Mouse (Mus musculus) fibroblast of lung, adult 2 months (primary cell): ENCODE measurements around the gene Zfp213.
A peak's percentile ranks its signal among the peaks of the same experiment; 100 is the strongest.
"Not testable (repeated sequence)": the region's sequence is repeated elsewhere in the genome, so short reads cannot be mapped to it uniquely, and the experiment has no call there.

Experiments
- DNase-seq: peaks from one replicate; pipeline ENCODE4 v3.0.0-alpha.2; 2011; ENCODE audit warnings: low read depth

The Zfp213 gene

GRCm38 (mm10) chr17:23563595-23564367 lies at the start of gene Zfp213:
Zfp213 (minus strand) TSS chr17:23564238.
- DNase-seq, result peak; percentile 85

- DNase-seq, result no peak
Measured at GRCm38 (mm10) chr17:23610361-23610800, 46.3 kb upstream of the Zfp213 start.

- no peak for DNase-seq
Measured at GRCm38 (mm10) chr17:23609612-23610011, 45.6 kb upstream of the Zfp213 start.

GRCm38 (mm10) chr17:23605220-23605619 lies 41.2 kb upstream of the Zfp213 start:
- no peak for DNase-seq

GRCm38 (mm10) chr17:23604394-23604793 lies 40.4 kb upstream of the Zfp213 start:
- DNase-seq, result no peak

- DNase-seq, result peak; percentile 35
Measured at GRCm38 (mm10) chr17:23603542-23603941, 39.5 kb upstream of the Zfp213 start.

GRCm38 (mm10) chr17:23603077-23603476 lies 39.0 kb upstream of the Zfp213 start:
- no peak for DNase-seq

- DNase-seq, result no peak
Measured at GRCm38 (mm10) chr17:23601836-23602585, 38.0 kb upstream of the Zfp213 start.

- no peak for DNase-seq
Measured at GRCm38 (mm10) chr17:23600641-23601622, 36.9 kb upstream of the Zfp213 start, which contains the start of gene Zscan10. Zscan10 (plus strand) TSS chr17:23600856.

- DNase-seq, result no peak
Measured at GRCm38 (mm10) chr17:23599605-23600063, 35.6 kb upstream of the Zfp213 start.

- DNase-seq, result peak; percentile 83
Measured at GRCm38 (mm10) chr17:23598582-23599552, 34.8 kb upstream of the Zfp213 start, which contains the start of gene Zfp13. Zfp13 (minus strand) TSS chr17:23599487.

- not testable (repeated sequence) for DNase-seq
Measured at GRCm38 (mm10) chr17:23595139-23595538, 31.1 kb upstream of the Zfp213 start.

GRCm38 (mm10) chr17:23592926-23593300 lies 28.9 kb upstream of the Zfp213 start:
- DNase-seq, result no peak

- peak; percentile 63 for DNase-seq
Measured at GRCm38 (mm10) chr17:23592208-23592925, 28.3 kb upstream of the Zfp213 start.

GRCm38 (mm10) chr17:23587253-23587652 lies 23.2 kb upstream of the Zfp213 start:
- DNase-seq, result no peak

GRCm38 (mm10) chr17:23585721-23586491 lies 21.9 kb upstream of the Zfp213 start:
- no peak for DNase-seq

- DNase-seq, result no peak
Measured at GRCm38 (mm10) chr17:23584786-23585185, 20.7 kb upstream of the Zfp213 start.

GRCm38 (mm10) chr17:23575951-23576552 lies 12.0 kb upstream of the Zfp213 start:
- DNase-seq, result no peak

- DNase-seq, result no peak
Measured at GRCm38 (mm10) chr17:23574130-23574529, 10.1 kb upstream of the Zfp213 start.
